Mouse (Mus musculus) liver, embryonic 14.5 days (tissue): ENCODE measurements around the gene F830045P16Rik.

Source experiments
- CTCF ChIP-seq: IDR thresholded peaks from 2 replicates; pipeline ENCODE4 v1.5.1; 2016; ENCODE audit warnings: antibody characterized with exemption, low read depth, control low read depth
- EP300 ChIP-seq: IDR thresholded peaks from 2 replicates; pipeline ENCODE4 v1.6.1; 2016; ENCODE audit warnings: antibody characterized with exemption, low read depth

DNA sequence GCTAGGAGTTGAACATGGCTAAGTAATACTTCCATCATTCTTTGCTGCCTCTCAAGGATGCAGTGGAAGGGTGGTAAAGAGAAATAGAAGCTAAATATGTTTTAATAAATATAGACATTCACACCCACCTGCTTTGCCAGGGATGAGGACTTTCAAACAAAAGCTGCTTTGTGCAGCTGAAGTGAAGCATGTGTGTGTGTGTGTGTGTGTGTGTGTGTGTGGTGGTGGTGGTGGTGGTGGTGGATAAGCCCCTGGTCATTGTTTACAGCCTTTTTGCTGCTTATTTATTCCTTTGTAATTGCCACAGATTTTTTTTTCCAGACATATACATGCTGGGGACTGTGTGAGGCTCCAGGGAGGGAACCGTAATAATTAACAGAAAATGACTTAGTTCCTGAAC is 524 bp upstream of the F830045P16Rik start:
- TF ChIP-seq CTCF, result no peak
- TF ChIP-seq EP300, result no peak
